Mouse (Mus musculus): ENCODE results near the gene Cdrt4. TPM values are rescaled to one million over a fixed set of nuclear protein-coding genes. Genes with fewer than 3 reads are reported as not detected.

Gene Cdrt4
- polyA plus RNA-seq, 1 experiment: not detected

DNA sequence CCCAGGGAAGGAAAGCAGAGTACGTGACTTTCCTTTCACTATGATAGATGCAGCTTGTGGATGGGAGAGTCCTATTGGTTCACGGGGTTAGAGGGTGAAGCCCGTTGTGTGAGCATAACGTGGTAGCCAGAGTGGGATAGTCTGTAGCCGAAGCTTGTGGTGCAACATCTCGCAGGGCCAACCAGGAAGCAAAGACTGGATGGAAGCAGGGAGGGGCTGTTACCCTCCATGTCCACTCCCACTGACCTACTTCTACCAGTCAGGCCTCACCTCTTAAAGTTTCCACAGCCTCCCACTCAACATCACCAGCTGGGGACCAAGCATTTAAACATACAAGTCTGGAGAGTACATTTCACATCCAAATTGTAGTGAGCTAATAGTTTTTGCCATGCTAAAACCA, 78.7 kb downstream of the Cdrt4 start:
- no peak overlapping the region for H3ac ChIP-seq (ENCODE audit: control insufficient read depth, insufficient read length, low read depth)
- no peaks in the 10 kb centered on the region for H3K27me3 ChIP-seq (ENCODE audit: control insufficient read depth, insufficient read depth, insufficient read length)
- no peaks in the 10 kb centered on the region for H3K36me3 ChIP-seq (ENCODE audit: control insufficient read depth, insufficient read depth)
- no peaks in the 10 kb centered on the region for H3K79me3 ChIP-seq (ENCODE audit: low read depth)
- no peak for TF ChIP-seq MAX (IDR thresholded peaks at IDR 0.05)
- TF ChIP-seq CEBPB (IDR thresholded peaks at IDR 0.05; ENCODE audit: low read depth): no peak
- no peak for TF ChIP-seq FOSL1 (IDR thresholded peaks at IDR 0.05; ENCODE audit: insufficient read depth, low read length, poor library complexity, severe bottlenecking)
- TF ChIP-seq MYOG (IDR thresholded peaks at IDR 0.05; ENCODE audit: control insufficient read depth, extremely low read depth, insufficient read length): no peak
- no peak for TF ChIP-seq USF1 (IDR thresholded peaks at IDR 0.05; ENCODE audit: low read depth)
- TF ChIP-seq CTCF (IDR thresholded peaks at IDR 0.05; ENCODE audit: control insufficient read depth, insufficient read depth, insufficient read length): no peak
- TF ChIP-seq MYOD1 (IDR thresholded peaks at IDR 0.05; ENCODE audit: control insufficient read depth, insufficient read length, low read depth): no peak
- H3K79me2 ChIP-seq (ENCODE audit: control insufficient read depth, insufficient read depth): no peaks in the 10 kb centered on the region
- H3K4me3 ChIP-seq (ENCODE audit: insufficient read depth, poor library complexity, severe bottlenecking): no peak overlapping the region

DNA sequence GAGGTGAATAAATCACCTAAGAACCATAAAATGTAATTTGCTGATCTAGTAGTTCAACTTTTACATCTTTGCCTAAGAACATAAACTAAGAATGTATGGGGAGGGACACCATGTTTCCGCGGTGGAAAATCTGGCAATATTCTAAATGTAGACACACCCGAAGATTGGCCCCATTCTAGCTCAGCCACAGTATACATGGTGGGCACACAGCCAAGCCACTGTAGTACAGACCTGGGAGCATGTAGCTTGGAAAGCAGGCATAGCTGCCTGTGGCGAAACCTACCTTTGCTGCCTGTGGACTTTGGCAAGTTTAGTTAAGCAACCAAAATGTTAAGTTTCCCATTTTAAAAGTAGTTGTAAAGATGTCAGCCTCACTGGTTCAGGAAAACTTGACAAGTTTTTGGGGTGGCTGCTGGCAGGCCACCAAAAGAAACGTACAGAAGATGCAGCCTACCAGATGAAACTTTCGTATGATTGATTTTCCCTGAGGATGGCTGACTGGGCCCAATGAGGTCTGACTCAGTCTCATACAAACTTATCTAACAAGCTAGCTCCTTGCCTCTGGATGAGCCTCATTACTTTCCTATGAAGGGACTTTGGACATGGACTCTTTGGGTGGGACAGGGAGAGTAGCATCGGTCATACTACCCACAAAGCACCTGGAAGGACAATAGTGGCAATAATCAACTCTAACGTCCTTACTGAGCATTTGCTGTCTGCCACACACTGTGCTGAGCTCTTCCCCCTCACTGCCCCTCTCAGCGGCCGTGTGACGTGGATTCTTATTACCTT, 84.6 kb downstream of the Cdrt4 start:
- Histone ChIP-seq H3K36me3 (ENCODE audit: control insufficient read depth, insufficient read depth) (no peaks in the 10 kb centered on the region), H3ac (ENCODE audit: control insufficient read depth, insufficient read length, low read depth) (no peak overlapping the region), H3K27me3 (ENCODE audit: control insufficient read depth, insufficient read depth, insufficient read length) (no peaks in the 10 kb centered on the region), H3K79me2 (ENCODE audit: control insufficient read depth, insufficient read depth) (no peaks in the 10 kb centered on the region), H3K79me3 (ENCODE audit: low read depth) (no peaks in the 10 kb centered on the region), H3K4me3 (ENCODE audit: insufficient read depth, poor library complexity, severe bottlenecking) (no peak overlapping the region)
- TF ChIP-seq MYOG (IDR thresholded peaks at IDR 0.05; ENCODE audit: control insufficient read depth, extremely low read depth, insufficient read length): no peak
- no peak for TF ChIP-seq CTCF (IDR thresholded peaks at IDR 0.05; ENCODE audit: control insufficient read depth, insufficient read depth, insufficient read length)
- no peak for TF ChIP-seq MYOD1 (IDR thresholded peaks at IDR 0.05; ENCODE audit: control insufficient read depth, insufficient read length, low read depth)
- TF ChIP-seq MAX (IDR thresholded peaks at IDR 0.05): no peak
- TF ChIP-seq USF1 (IDR thresholded peaks at IDR 0.05; ENCODE audit: low read depth): no peak

DNA sequence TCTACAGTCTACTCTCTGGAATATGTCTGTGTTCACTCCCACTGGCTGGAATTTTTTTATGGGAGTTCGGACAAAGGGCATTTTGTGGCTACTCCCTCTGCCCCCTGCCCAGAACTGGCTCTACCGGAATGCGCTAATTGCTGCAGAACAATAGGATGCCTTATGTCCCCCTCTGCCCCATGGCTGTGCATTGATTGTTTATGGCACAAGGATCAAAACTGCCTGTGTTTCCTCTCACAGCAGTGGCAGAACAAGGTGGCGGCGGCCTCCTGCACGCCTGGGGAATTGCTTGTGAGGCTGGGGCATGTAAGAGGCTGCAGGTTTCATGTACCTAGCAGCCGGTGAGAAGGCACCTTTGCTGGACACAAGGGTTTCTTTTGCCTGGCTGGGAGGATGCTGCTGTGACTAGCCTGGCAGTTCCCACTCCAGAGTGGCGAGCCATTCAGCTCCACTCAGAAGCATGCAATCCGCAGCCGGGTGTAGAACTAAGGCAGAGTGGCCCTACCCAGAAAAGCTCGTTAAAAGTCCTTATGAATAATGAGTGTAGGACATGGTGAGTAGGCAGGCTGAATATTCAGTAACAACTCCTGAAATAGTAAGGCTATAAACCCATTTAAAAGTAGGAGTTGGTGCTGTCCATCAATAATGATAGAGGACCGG, 89.1 kb downstream of the Cdrt4 start:
- Histone ChIP-seq H3K79me3 (ENCODE audit: low read depth) (no peaks in the 10 kb centered on the region), H3K36me3 (ENCODE audit: control insufficient read depth, insufficient read depth) (no peaks in the 10 kb centered on the region), H3K27me3 (ENCODE audit: control insufficient read depth, insufficient read depth, insufficient read length) (no peaks in the 10 kb centered on the region), H3K4me3 (ENCODE audit: insufficient read depth, poor library complexity, severe bottlenecking) (no peak overlapping the region), H3ac (ENCODE audit: control insufficient read depth, insufficient read length, low read depth) (no peak overlapping the region), H3K79me2 (ENCODE audit: control insufficient read depth, insufficient read depth) (no peaks in the 10 kb centered on the region)
- TF ChIP-seq MYOG (IDR thresholded peaks at IDR 0.05; ENCODE audit: control insufficient read depth, extremely low read depth, insufficient read length): no peak
- TF ChIP-seq CTCF (IDR thresholded peaks at IDR 0.05; ENCODE audit: control insufficient read depth, insufficient read depth, insufficient read length): no peak
- TF ChIP-seq FOSL1 (IDR thresholded peaks at IDR 0.05; ENCODE audit: insufficient read depth, low read length, poor library complexity, severe bottlenecking): no peak

Other genes starting within 250 kb of the Cdrt4 start
- 1.2 TPM for gene Zfp287, start 219.3 kb upstream of the Cdrt4 start, polyA plus RNA-seq (2012; fragmentation: generic; extraction: Trizol)
- not detected for gene Gm10428, start 198.1 kb upstream of the Cdrt4 start, polyA plus RNA-seq (2012; fragmentation: generic; extraction: Trizol)
- gene Zfp286, start 161.7 kb upstream of the Cdrt4 start, polyA plus RNA-seq (2012; fragmentation: generic; extraction: Trizol): not detected
- gene Trim16, start 131.0 kb upstream of the Cdrt4 start, polyA plus RNA-seq (2012; fragmentation: generic; extraction: Trizol): 24.2 TPM
- 0.02 TPM for gene Fbxw10, start 104.1 kb upstream of the Cdrt4 start, polyA plus RNA-seq (2012; fragmentation: generic; extraction: Trizol)
- gene Tvp23b, start 71.7 kb upstream of the Cdrt4 start, polyA plus RNA-seq (2012; fragmentation: generic; extraction: Trizol): 13.7 TPM
- gene Tekt3, start 110.5 kb downstream of the Cdrt4 start, polyA plus RNA-seq (2012; fragmentation: generic; extraction: Trizol): not detected
- gene Pmp22, start 177.8 kb downstream of the Cdrt4 start, polyA plus RNA-seq (2012; fragmentation: generic; extraction: Trizol): 56.7 TPM

Measured in C2C12 (cell line).